ENCODE assay signal across 8 mouse cellular contexts in the genomic region with DNA sequence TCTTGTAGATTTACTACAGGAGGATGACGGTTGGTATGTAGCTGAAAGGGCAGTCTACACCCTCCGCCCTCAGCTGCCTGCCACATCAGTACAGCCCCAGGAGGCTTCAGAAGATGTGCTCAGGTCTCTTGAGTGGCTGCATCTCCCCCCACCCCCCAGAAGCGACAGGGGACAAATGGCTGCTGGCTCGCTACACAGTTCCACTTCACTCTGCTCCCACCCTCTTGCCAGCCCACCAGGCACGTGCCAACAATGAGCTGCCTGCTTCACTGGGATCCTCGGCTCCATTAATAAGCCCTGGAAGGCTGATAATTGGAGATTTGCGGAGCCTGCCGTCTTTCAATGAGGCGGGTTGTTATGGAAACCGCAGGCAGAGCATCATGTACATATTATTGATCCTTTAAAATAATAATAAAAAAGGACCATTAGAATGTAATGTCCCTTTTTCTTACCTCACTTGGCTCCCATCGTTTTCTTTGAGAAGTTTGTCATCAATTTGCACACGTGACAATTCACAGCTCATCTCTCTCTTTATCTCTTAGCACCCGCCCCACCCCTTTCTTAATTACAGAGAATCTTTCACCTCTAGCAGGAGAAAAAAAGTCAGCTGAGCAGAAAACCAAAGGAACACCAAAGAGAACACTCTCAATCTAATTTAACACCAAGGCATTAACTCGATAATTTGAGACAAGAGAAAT.
DNase-seq lines count a peak whose midpoint lies in the region; ATAC-seq lines count a peak whose summit lies in the region.

No protein-coding gene starts in this region.

- WGBS in neural tube, embryonic 15.5 days, result 13% methylated on average over 14 of the region's 14 CpGs

- peak; percentile 84 for ATAC-seq in neural tube, embryonic 15.5 days (ENCODE audit: low FRiP score)

- H3K27ac ChIP-seq in neural tube, embryonic 15.5 days (replicated peaks), result peak overlapping the region; percentile 73

- no peaks in the 10 kb centered on the region for H3K27me3 ChIP-seq in neural tube, embryonic 15.5 days (replicated peaks)

- peak; percentile 78 to 89 for DNase-seq in cerebellum, postnatal 10 days
- no peak for DNase-seq in cerebellum, adult 9-10 months
- peak; percentile 73 to 75 for DNase-seq in right cerebral cortex, postnatal 10 days (ENCODE audit: low spot score in 2 of 2)
- no peak for DNase-seq in right cerebral cortex, postnatal 36 days (ENCODE audit: low spot score in 2 of 2)
- peak; percentile 21 for DNase-seq in layer of hippocampus, adult 9-11 months
- DNase-seq in lung, postnatal 4 days, result no peak
- DNase-seq in T-cell, adult 2 months (ENCODE audit: low spot score), result no peak

- H3K4me2 ChIP-seq in neural tube, embryonic 15.5 days, result peak overlapping the region; percentile 51

- 0 out of 2 replicates have a peak overlapping the region, but pooled peaks have one; percentile 2 for H3K4me3 ChIP-seq in neural tube, embryonic 15.5 days (replicated peaks)

- no peaks in the 10 kb centered on the region for H3K9me3 ChIP-seq in neural tube, embryonic 15.5 days (replicated peaks)

- H3K4me1 ChIP-seq in neural tube, embryonic 15.5 days, result peaks cover 24% of the 10 kb centered on the region

- peaks cover under 1% of the 10 kb centered on the region; the same call in 1 of the 2 replicates for H3K36me3 ChIP-seq in neural tube, embryonic 15.5 days

- H3K9ac ChIP-seq in neural tube, embryonic 15.5 days (replicated peaks), result peak overlapping the region; percentile 23; the same call in 1 of the 2 replicates

Comparison
In these comparisons a context has a peak if more than half of its experiments do, and no peak if none do; other contexts are left out.
1. DNase-seq: peak in cerebellum, postnatal 10 days (2 of 2), right cerebral cortex, postnatal 10 days (2 of 2) and layer of hippocampus, adult 9-11 months (single experiment); none in cerebellum, adult 9-10 months (single experiment), right cerebral cortex, postnatal 36 days (0 of 2), lung, postnatal 4 days (0 of 2) and T-cell, adult 2 months (single experiment).